Mouse (Mus musculus) hindbrain, embryonic 13.5 days (tissue): ENCODE data around the gene Dctn1. TPM values are rescaled to one million over a fixed set of nuclear protein-coding genes. Genes with fewer than 3 reads are reported as not detected.

Experiments used
- ATAC-seq: fragments of 200-750 bp; cut with Nextera tagmentation; 2 replicates; pipeline ENCODE4 v1.8.0; 2017; ENCODE audit warnings: moderate TSS enrichment; ENCODE audit not compliant: low FRiP score
- H3K27ac ChIP-seq: fragments of 300-500 bp; sonication (generic); 2 replicates; pipeline ENCODE4 v1.5.1; 2015; ENCODE audit warnings: inconsistent platforms, mild to moderate bottlenecking, moderate library complexity
- H3K27me3 ChIP-seq: fragments of 300-500 bp; sonication (generic); 2 replicates; pipeline ENCODE4 v1.6.1; 2015; ENCODE audit warnings: mild to moderate bottlenecking, inconsistent platforms
- H3K36me3 ChIP-seq: fragments of 300-500 bp; sonication (generic); 2 replicates; pipeline ENCODE4 v1.6.1; 2015; ENCODE audit warnings: mild to moderate bottlenecking, inconsistent platforms
- H3K4me1 ChIP-seq: fragments of 300-500 bp; sonication (generic); replicated peaks from 2 replicates; pipeline ENCODE4 v1.6.1; 2015; ENCODE audit warnings: inconsistent platforms
- H3K4me2 ChIP-seq: fragments of 300-500 bp; sonication (generic); 2 replicates; pipeline ENCODE4 v1.6.1; 2015; ENCODE audit warnings: inconsistent platforms, mild to moderate bottlenecking, moderate library complexity
- H3K4me3 ChIP-seq: fragments of 300-500 bp; sonication (generic); 2 replicates; pipeline ENCODE4 v1.5.1; 2015; ENCODE audit warnings: mild to moderate bottlenecking, inconsistent platforms
- H3K9ac ChIP-seq: fragments of 300-500 bp; sonication (generic); 2 replicates; pipeline ENCODE4 v1.6.1; 2015; ENCODE audit warnings: mild to moderate bottlenecking, inconsistent platforms
- H3K9me3 ChIP-seq: fragments of 300-500 bp; sonication (generic); 2 replicates; pipeline ENCODE4 v1.6.1; 2016; ENCODE audit warnings: inconsistent platforms
- WGBS: fragments of 180-500 bp; shearing (Covaris S2); methylation state at CpG from one replicate; pipeline ENCODE4 v1.1.7; 2015; 5-methylcytosine and 5-hydroxymethylcytosine counted together
- polyA plus RNA-seq: library from polyadenylated mRNA; unstranded; fragments of >200 nt; fragmentation: Nextera tagmentation; extraction: Ambion mirVana; gene quantifications from 2 replicates; pipeline ENCODE4 v1.2.1, GENCODE M21; 2015

Gene Dctn1
- polyA plus RNA-seq, 1 experiment from 2014 or later, result 142 TPM

GRCm38 (mm10) chr6:83246750-83247149 lies 81.0 kb downstream of the Dctn1 start:
- H3K27ac ChIP-seq, result no peak overlapping the region
- no peak overlapping the region for H3K4me3 ChIP-seq
- WGBS, result 94% methylated on average over 4 of the region's 4 CpGs
- no peak overlapping the region for H3K9ac ChIP-seq
- no peaks in the 10 kb centered on the region for H3K27me3 ChIP-seq
- H3K4me1 ChIP-seq, result no peaks in the 10 kb centered on the region
- H3K9me3 ChIP-seq, result no peaks in the 10 kb centered on the region
- no peak for ATAC-seq
- H3K36me3 ChIP-seq, result no peaks in the 10 kb centered on the region
- no peak overlapping the region for H3K4me2 ChIP-seq

- no peak for ATAC-seq
These were observed 81.4 kb downstream of the Dctn1 start for GRCm38 (mm10) chr6:83247153-83247552.

More at GRCm38 (mm10) chr6:83247153-83247552, 81.4 kb downstream of the Dctn1 start:
- WGBS, result 90% methylated on average over 2 of the region's 2 CpGs
- no peak overlapping the region for H3K4me3 ChIP-seq
- no peaks in the 10 kb centered on the region for H3K27me3 ChIP-seq
- no peaks in the 10 kb centered on the region for H3K36me3 ChIP-seq
- H3K9ac ChIP-seq, result no peak overlapping the region
- H3K4me2 ChIP-seq, result no peak overlapping the region
- H3K27ac ChIP-seq, result no peak overlapping the region
- no peaks in the 10 kb centered on the region for H3K4me1 ChIP-seq
- no peaks in the 10 kb centered on the region for H3K9me3 ChIP-seq

Other genes with a start within 250 kb of the Dctn1 start
- 17.5 and 18.6 TPM in 2 replicates for gene Sema4f, start 226.2 kb upstream of the Dctn1 start, polyA plus RNA-seq
- gene M1ap, start 219.0 kb upstream of the Dctn1 start, polyA plus RNA-seq, result not detected in 2 replicates
- gene Dok1, start 132.4 kb upstream of the Dctn1 start, polyA plus RNA-seq, result 2.8 and 3.6 TPM in 2 replicates
- gene Loxl3, start 131.7 kb upstream of the Dctn1 start, polyA plus RNA-seq, result 5.9 and 6.8 TPM in 2 replicates
- 168 and 178 TPM in 2 replicates for gene Aup1, start 111.4 kb upstream of the Dctn1 start, polyA plus RNA-seq
- gene Htra2, start 110.6 kb upstream of the Dctn1 start, polyA plus RNA-seq, result 68.6 and 74.6 TPM in 2 replicates
- gene Dqx1, start 108.1 kb upstream of the Dctn1 start, polyA plus RNA-seq, result 0.81 and 0.91 TPM in 2 replicates
- 1.6 and 2.8 TPM in 2 replicates for gene Tlx2, start 95.6 kb upstream of the Dctn1 start, polyA plus RNA-seq
- 45.6 and 47.1 TPM in 2 replicates for gene Pcgf1, start 88.1 kb upstream of the Dctn1 start, polyA plus RNA-seq
- gene Lbx2, start 79.6 kb upstream of the Dctn1 start, polyA plus RNA-seq, result 0.41 TPM in 1 of 2 replicates, not detected in the other
- 3.0 and 5.9 TPM in 2 replicates for gene Ccdc142, start 64.3 kb upstream of the Dctn1 start, polyA plus RNA-seq
- 4.0 and 4.4 TPM in 2 replicates for gene Gm42688, start 64.3 kb upstream of the Dctn1 start, polyA plus RNA-seq
- 123 TPM in 2 replicates for gene Mrpl53, start 56.9 kb upstream of the Dctn1 start, polyA plus RNA-seq
- 21.5 and 25.7 TPM in 2 replicates for gene Mogs, start 50.4 kb upstream of the Dctn1 start, polyA plus RNA-seq
- 216 and 227 TPM in 2 replicates for gene Wbp1, start 44.4 kb upstream of the Dctn1 start, polyA plus RNA-seq
- 13.4 and 14.1 TPM in 2 replicates for gene Ino80b, start 40.5 kb upstream of the Dctn1 start, polyA plus RNA-seq
- 15.9 and 16.6 TPM in 2 replicates for gene Rtkn, start 30.5 kb upstream of the Dctn1 start, polyA plus RNA-seq
- 15.2 and 15.5 TPM in 2 replicates for gene Wdr54, start 9.5 kb upstream of the Dctn1 start, polyA plus RNA-seq
- gene 1700003E16Rik, start 9.5 kb upstream of the Dctn1 start, polyA plus RNA-seq, result 4.3 and 6.0 TPM in 2 replicates
- gene Slc4a5, start 53.9 kb downstream of the Dctn1 start, polyA plus RNA-seq, result 2.3 and 5.4 TPM in 2 replicates
- 23.8 and 26.3 TPM in 2 replicates for gene Mthfd2, start 160.0 kb downstream of the Dctn1 start, polyA plus RNA-seq
- 27.3 and 27.6 TPM in 2 replicates for gene Mob1a, start 160.1 kb downstream of the Dctn1 start, polyA plus RNA-seq
- gene Bola3, start 183.2 kb downstream of the Dctn1 start, polyA plus RNA-seq, result 62.2 and 68.7 TPM in 2 replicates